Mouse (Mus musculus) megakaryocyte-erythroid progenitor cell, adult 5-6 weeks (primary cell): Measurements from ENCODE around the gene Ctse. TPM values are rescaled to one million over a fixed set of nuclear protein-coding genes. Genes with fewer than 3 reads are reported as not detected.
A peak's percentile ranks its signal among the peaks of the same experiment; 100 is the strongest.
"Not testable (repeated sequence)": the region's sequence is repeated elsewhere in the genome, so short reads cannot be mapped to it uniquely, and the experiment has no call there.

ENCODE experiments used
- ATAC-seq: replicated peaks from 2 replicates; pipeline ENCODE4 v1.8.0; 2016; ENCODE audit warnings: mild to moderate bottlenecking, inconsistent platforms; ENCODE audit not compliant: severe bottlenecking, poor library complexity, low FRiP score, low TSS enrichment
- total RNA-seq, 2 experiments: library from RNA; stranded (forward) in 1 of 2; stranded (reverse) in 1 of 2; fragments of 200-1000, 215-1000 nt in 1 of 2; fragments of >200 nt in 1 of 2; fragmentation: Nextera tagmentation in 1 of 2; gene quantifications; 2 replicates each; pipeline ENCODE4 v1.2.3; 2014 to 2017

Gene Ctse
- 337 and 406 TPM in 2 replicates for total RNA-seq (2014; fragmentation: Nextera tagmentation)
- total RNA-seq (2017), result 141 and 329 TPM in 2 replicates

DNA sequence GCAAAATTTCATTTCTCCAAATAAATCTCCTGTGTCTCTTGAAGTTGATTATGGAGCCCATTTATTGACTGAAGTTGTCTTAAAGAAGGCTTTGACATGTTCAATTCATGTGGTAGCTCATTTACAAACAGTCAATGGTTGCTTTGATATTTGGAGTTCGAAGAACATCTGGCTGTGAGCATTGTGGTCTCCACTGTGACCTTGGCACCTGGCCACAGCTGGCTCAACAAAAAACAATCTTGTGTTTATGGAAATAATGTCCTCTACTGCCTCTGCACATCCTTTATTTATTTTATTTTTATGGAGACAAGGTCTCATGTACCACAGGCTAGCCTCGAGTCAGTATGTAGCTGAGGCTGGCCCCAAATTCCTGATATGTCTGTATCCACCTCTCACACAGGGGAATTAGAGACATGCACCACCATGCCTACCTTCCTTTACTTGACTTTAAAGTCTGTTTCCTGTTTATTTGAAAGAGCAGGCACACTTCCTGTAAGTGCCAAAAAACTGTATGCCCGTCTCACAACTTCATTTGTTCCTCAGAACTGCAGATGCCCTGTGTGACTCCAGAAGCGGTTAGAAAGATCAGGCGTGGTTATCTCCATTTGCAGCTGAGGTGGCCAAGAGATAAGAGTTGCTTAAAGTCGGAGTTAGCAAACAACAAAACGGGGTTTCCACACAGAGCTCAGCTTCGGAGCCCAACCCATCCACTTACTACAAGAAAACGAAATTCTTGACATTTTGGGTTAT, at the start of gene Ctse:
TSS of gene Ctse (plus strand) at position 516 of the 750 bp plus-strand sequence.
- ATAC-seq, result peak; percentile 98

DNA sequence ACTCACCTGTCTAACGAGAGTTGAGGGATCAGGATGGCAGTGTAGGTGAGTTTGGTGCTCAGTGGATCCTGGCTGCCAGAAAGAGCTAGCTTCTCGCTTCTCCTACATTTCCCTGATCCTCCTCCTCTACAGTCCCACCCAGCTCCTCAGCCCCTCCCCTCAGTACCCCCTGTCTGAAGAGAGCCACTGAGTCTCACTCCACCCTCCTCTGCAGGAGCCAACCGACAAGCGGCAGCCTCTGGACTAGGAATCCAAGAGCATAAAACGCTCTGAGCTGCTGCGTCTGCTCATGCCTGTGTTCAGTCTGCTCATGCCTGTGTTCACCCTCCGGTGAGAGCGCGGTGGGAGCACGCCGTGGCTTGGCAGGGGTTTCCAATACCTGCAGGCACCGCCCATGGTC, 39.2 kb upstream of the Ctse start, which contains the start of gene Avpr1b:
TSS of gene Avpr1b (plus strand) at position 335 of the 400 bp plus-strand sequence.
- ATAC-seq, result no peak

DNA sequence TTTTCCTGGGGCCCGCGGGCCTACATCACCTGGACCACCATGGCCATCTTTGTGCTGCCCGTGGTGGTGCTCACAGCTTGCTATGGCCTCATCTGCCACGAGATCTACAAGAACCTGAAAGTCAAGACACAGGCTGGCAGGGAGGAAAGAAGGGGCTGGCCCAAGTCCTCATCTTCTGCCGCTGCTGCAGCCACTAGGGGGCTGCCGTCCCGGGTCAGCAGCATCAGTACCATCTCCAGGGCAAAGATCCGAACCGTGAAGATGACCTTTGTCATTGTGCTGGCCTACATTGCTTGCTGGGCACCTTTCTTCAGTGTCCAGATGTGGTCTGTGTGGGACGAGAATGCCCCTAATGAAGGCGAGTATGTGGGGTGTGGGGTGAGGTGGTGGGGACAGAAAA, 37.8 kb upstream of the Ctse start:
- ATAC-seq, result 0 out of 2 replicates have a peak, but pooled peaks have one; percentile 62

DNA sequence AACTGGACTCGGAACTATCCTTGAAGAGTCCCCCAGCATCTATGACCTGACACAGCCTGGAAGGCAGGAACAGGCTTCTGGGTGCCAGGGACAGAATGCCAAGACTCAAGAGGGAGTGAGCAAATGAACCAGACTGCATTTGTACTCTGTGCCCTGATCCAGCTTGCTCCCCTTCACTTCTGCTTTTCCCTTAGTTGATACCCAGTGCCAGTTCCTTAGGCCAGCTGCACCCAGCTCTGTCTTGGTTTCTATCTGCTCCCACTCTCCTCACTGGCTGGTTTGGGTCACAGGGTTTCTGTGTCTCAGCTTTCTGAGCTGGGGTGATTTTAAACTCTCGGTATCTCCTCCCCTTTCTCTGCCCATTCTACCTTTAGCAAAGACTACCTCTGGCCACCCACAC, 31.4 kb upstream of the Ctse start:
- ATAC-seq, result no peak

DNA sequence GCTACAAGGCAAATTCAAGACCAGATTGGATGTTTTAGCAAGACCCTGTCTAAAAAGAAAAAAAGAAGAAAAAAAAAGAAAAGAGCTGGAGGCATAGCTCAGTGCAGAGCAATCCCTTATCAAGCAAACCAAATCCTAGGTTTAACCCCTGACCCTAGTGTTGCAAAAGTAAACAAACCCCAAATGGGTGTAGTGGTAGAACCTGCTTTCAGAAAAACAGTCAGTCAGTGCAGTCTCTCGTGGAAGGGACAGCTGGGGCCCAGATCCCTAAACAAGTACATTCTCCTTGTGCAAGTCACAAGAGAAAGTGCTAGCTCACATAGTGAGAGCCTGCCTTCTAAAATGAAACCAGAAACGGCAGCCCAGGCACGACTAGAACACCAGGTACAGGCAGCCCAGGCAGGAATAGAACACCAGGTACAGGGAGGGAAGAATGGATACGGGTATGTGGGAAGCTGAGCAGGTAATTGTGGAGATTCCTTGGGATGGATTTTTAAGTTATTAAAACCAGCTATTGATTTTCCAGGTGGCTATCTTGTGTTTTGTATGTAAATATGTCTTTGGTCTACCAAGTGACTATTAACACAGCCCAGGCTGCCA, 25.4 kb upstream of the Ctse start:
- no peak for ATAC-seq

DNA sequence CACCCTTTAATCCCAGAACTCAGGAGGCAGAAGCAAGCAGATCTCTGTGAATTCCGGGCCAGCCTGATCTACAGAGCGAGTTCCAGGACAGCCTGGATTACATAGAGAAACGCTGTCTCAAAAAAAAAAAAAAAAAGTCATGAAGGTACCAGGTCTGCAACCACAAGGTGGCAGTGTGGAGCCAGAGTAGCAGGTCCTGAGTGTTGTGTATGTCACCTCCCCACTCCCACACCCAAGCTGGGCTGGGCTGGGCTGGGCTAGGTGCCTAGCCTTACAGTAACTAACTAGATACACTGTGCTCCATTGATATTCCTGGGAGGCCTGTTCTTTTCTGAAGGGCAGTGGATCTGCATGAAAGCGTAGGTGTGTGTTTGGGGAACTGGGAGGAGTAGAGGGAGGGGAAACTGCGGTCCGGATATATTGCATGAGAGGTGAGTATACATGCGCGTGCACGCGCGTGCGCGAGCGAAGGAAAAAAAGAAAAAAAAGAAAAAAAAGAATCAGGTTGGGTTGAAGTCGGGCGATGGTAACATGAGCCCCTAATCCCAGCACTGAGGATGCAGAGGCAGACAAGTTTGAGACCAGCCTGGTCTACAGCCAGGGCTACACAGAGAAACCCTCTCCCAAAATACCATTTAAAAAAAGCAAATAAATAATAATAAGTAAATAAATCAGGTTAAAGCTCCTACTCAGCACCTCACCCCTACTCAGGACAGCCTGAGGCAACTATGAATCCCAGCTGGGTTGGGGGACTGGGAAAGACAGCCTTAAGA, 24.6 kb upstream of the Ctse start:
- peak; percentile 94 for ATAC-seq

- ATAC-seq, result no peak
These were observed 23.5 kb upstream of the Ctse start for GRCm38 (mm10) chr1:131614641-131615040.

DNA sequence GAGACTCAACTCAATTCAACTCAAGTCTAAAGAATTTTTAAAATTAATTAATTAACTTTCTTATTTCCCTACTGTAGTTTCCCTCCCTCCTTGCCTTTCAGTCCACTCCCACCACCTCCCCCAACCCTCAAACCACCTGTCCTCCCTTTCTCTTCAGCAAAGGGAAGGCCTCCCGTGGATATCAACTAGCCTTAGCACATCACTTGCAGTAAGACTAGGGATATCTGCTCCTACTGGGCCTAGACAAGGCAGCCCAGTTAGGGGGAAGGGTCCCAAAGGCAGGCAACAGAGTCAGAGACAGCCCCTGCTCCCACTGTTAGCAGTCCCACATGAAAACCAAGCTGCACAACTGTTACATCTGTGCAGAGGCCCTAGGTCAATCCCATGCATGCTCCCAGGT, 22.0 kb upstream of the Ctse start:
- ATAC-seq, result no peak

GRCm38 (mm10) chr1:131616546-131617220, 21.4 kb upstream of the Ctse start:
- peak; percentile 48 for ATAC-seq

GRCm38 (mm10) chr1:131618576-131618975, 19.5 kb upstream of the Ctse start:
- ATAC-seq, result no peak

DNA sequence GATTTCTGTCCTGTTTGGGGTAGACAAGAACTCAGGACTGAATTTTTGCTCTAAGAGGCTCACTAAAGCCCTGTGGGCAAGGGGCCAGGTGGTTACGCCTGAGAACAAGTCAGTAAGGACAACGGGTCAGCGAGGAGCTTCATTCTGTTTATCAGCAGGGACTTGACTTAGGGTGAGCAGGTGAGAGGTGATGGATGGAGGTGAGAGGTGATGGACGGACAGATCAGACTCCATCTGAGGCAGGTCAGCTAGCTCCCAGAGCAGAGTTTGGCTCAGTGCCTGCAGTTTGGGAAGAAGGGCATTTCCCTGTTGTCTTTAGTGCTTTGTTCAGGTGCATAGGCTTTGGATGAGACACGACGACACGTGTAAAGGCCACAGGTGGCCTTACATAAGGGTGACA, 18.8 kb upstream of the Ctse start:
- ATAC-seq, result no peak

DNA sequence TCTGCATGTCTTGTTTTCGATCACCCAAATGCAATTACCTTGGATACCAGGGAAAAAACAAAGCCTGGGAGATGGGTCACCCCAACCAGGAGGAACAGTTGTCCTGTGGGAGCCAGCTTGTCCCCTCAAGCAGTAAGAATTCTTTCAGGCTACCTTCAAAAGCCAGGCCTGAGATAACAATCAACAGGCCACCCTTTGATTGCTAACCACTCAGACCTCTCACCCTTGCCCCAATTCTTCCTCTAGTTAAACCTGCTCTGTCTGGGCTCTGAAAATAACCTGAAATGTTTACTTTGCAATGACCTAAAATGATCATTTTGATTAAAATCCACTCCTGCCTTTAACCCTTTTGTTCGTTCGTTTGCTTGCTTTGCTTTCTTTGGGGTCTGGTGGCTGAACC, 14.5 kb upstream of the Ctse start:
- no peak for ATAC-seq

DNA sequence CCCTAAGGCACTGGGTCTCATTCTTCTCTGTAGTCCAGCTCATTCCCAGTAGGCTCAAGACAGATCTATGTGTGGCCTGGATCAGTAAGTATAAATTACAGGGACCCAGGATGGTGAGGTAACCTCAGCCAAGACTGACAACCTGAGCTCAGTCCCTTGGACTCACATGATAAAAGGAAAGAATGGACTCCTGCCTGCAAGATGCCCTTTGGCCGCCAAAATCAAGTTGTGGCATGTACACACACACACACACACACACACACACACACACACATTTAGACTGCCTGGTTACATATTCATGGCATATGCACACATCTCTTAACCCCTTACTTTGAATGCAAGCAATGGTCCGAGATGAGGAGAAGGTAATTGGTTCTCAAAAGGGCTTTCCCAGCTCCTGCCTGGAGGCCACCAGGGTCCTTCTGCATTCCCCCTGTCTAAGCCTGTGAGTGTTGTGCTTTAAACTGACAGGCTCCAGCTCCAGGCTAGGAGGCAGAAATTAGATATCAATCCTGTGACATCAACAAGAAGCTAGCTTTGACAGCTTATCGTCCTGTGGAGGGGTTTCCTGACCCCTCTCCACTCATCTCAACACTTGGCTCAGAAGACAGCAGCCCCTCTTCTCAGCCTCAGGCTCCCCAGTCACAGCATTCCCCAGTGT, 13.8 kb upstream of the Ctse start:
- no peak for ATAC-seq

DNA sequence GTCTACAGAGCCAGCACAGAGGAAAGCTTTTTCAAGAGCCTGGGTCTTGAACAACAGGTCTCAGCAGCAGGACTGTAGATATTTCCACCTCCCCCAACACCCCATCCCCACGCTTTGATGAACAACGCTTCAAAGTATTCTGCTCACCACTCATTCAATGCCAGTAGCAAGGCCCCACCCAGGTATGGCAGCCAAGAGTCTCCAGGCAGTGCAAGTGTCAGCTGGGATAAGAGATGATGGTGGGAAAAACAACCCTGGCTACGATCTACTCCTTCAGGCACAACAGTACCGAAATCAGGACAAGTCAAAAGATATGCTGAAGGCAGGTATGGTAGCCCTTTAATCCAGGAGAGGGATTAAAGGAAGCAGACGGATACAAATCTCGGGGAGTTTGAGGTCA, 11.9 kb upstream of the Ctse start:
- 0 out of 2 replicates have a peak, but pooled peaks have one; percentile 26 for ATAC-seq

DNA sequence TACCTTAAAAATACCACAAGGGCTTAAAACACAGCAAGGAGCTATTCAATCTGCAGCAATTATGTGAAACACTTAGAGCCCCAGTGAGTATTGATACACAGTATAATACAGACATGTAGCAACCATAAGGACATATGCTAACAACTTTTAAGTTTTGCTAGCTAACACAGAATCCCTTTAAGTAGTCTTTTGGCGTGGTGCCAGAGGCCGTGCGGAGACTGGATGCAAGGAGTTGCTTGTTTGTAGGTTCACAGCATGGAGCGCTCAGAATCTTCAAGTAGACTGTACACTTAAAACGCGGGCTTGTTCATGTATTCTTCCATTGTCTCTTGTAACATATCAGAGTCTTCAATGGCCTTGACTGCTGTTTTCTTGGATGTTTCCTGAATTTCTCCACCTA, 5.9 kb upstream of the Ctse start:
- ATAC-seq, result not testable (repeated sequence)

DNA sequence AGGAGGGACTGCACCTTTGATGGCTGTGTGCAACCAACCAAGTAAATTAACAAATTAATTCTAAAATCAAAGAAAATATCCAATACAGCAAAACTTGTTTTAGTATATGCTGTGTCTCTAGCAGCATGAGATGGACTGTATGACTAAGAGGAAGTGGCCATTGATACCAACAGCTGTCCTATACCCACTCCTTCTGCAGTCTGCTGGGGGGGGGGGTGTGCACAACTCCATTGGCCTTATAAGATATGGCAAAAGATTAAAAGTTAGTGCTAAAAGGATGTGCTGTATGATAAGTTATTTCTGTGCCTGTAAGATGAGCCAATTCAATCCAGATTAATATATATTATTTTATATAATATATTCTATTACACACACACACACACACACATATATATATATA, 3.6 kb upstream of the Ctse start:
- no peak for ATAC-seq

- peak; percentile 31; the same call in 1 of the 2 replicates for ATAC-seq
These were observed 675 bp downstream of the Ctse start for GRCm38 (mm10) chr1:131638541-131639421.

DNA sequence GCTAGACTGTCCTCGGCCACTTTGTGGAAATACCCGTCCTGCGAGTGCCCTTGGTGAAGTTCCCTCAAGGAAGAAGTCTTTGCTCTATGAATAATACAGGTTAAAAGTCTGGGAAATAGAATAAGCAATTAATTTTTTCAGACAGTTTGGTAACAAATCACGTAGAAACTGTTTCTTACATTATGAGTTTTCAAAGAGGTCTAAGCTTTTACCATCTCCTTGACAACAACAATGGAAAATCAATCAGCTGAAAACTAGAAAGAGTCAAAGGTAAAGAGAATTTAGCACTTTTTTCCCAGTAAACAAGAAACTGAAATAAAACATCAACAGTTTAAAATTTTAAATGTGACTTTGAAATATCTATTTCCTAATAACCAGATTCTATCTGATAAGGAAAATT, 2.0 kb downstream of the Ctse start:
- ATAC-seq, result no peak
